Mouse (Mus musculus) testis, adult 10 weeks (tissue): Measurements from ENCODE around the gene Cobl. TPM values are rescaled to one million over a fixed set of nuclear protein-coding genes. Genes with fewer than 3 reads are reported as not detected.

Experiments
- polyA plus RNA-seq: library from polyadenylated mRNA; stranded (reverse); fragments of 350-450 nt; fragmentation: Illumina TruSeq; extraction: RNeasy Lipid Tissue Mini Kit (QIAGEN cat#74804); gene quantifications from one replicate; pipeline ENCODE4 v1.2.3, GENCODE M21; 2014; ENCODE audit warnings: low read depth, low replicate concordance

Cobl gene
- polyA plus RNA-seq, result 2.4 TPM

DNA sequence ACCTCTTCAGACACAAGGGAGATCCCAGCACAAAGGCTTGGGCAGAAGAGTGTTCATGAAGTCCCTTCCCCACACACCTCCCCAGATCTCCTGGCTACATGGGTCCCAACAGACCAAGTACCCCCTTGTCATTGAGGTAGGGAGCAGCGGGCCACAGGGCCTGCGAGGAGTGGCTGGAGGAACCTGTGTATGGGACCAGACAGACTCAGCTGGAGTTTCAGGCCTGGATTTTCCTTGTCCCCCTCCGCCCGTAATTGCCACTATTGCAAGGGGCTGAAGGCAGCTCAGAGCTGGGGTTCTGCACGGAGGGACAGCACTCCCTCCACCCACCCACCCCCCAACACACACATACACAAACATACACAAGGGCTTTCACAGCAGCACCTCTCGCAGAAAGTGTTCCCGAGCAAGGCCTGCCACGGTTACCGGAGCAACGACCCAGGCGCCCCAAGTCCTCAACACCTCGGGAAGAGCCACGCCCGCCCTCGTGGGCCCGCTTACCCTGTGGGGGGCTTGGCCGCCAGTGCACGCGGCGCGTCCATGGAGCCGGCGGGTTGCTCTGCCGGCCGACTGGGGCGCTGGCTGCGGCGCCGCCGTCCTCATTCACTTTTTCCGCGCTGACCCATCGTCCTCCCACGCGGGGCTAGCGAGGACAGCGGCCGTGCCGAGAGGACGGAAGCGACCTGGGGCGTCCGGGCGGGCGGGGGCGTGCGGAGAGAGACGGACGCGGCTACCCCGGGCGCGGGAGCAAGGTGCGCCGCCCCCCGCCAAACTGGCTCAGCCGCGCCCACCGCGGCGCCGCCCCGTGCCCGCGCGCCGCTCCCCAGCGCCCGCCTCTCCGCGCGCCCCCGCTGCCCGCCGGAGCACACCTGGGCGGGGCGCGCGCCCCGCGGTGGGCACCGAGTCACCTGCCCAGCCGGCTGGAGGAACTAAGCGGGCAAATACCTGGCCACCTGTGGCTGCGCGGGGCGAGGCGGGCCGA, at the start of gene Cobl:
TSS of gene Cobl (minus strand) at position 780 of the 982 bp plus-strand sequence.

